Mouse (Mus musculus): ENCODE data around the gene Mfsd12. TPM values are rescaled to one million over a fixed set of nuclear protein-coding genes. Genes with fewer than 3 reads are reported as not detected.
A peak's percentile ranks its signal among the peaks of the same experiment; 100 is the strongest.

Mfsd12 gene
- polyA plus RNA-seq, 1 experiment = 15.6 TPM

GRCm38 (mm10) chr10:81375322-81375721 lies 18.0 kb downstream of the Mfsd12 start:
- TF ChIP-seq POLR2A (IDR thresholded peaks at IDR 0.05; ENCODE audit: borderline replicate concordance, extremely low read depth, insufficient read depth, insufficient read length, poor library complexity, severe bottlenecking) (no peak), CTCF (IDR thresholded peaks at IDR 0.05; ENCODE audit: borderline replicate concordance, extremely low read depth, insufficient read depth, insufficient read length) (no peak)

GRCm38 (mm10) chr10:81376561-81377361 lies 19.5 kb downstream of the Mfsd12 start:
- no peak for DNase-seq (ENCODE audit: low read depth)
- no peak for TF ChIP-seq POLR2A (IDR thresholded peaks at IDR 0.05; ENCODE audit: borderline replicate concordance, extremely low read depth, insufficient read depth, insufficient read length, poor library complexity, severe bottlenecking)
- TF ChIP-seq CTCF (IDR thresholded peaks at IDR 0.05; ENCODE audit: borderline replicate concordance, extremely low read depth, insufficient read depth, insufficient read length) = no peak

More at GRCm38 (mm10) chr10:81375322-81375721, 18.0 kb downstream of the Mfsd12 start:
- DNase-seq (ENCODE audit: low read depth) = no peak

GRCm38 (mm10) chr10:81377362-81377664 lies 20.0 kb downstream of the Mfsd12 start:
- TF ChIP-seq POLR2A (IDR thresholded peaks at IDR 0.05; ENCODE audit: borderline replicate concordance, extremely low read depth, insufficient read depth, insufficient read length, poor library complexity, severe bottlenecking) (no peak), CTCF (IDR thresholded peaks at IDR 0.05; ENCODE audit: borderline replicate concordance, extremely low read depth, insufficient read depth, insufficient read length) (no peak)
- no peak for DNase-seq (ENCODE audit: low read depth)

GRCm38 (mm10) chr10:81377793-81378552 lies 20.7 kb downstream of the Mfsd12 start, which contains the start of gene Fzr1:
Fzr1 (minus strand) TSS chr10:81378516.
- TF ChIP-seq CTCF (IDR thresholded peaks at IDR 0.05; ENCODE audit: borderline replicate concordance, extremely low read depth, insufficient read depth, insufficient read length) (no peak), POLR2A (IDR thresholded peaks at IDR 0.05; ENCODE audit: borderline replicate concordance, extremely low read depth, insufficient read depth, insufficient read length, poor library complexity, severe bottlenecking) (peak; percentile 89)
- DNase-seq (ENCODE audit: low read depth) = no peak

GRCm38 (mm10) chr10:81378553-81379182 lies 21.4 kb downstream of the Mfsd12 start:
- DNase-seq (ENCODE audit: low read depth) = peak; percentile 100
- peak; percentile 12; the same call in 1 of the 2 replicates for TF ChIP-seq POLR2A (IDR thresholded peaks at IDR 0.05; ENCODE audit: borderline replicate concordance, extremely low read depth, insufficient read depth, insufficient read length, poor library complexity, severe bottlenecking)
- no peak for TF ChIP-seq CTCF (IDR thresholded peaks at IDR 0.05; ENCODE audit: borderline replicate concordance, extremely low read depth, insufficient read depth, insufficient read length)

- TF ChIP-seq CTCF (IDR thresholded peaks at IDR 0.05; ENCODE audit: borderline replicate concordance, extremely low read depth, insufficient read depth, insufficient read length) = no peak
- DNase-seq (ENCODE audit: low read depth) = no peak
Observed at GRCm38 (mm10) chr10:81379183-81379553, 21.9 kb downstream of the Mfsd12 start.

- TF ChIP-seq POLR2A (IDR thresholded peaks at IDR 0.05; ENCODE audit: borderline replicate concordance, extremely low read depth, insufficient read depth, insufficient read length, poor library complexity, severe bottlenecking) (no peak), CTCF (IDR thresholded peaks at IDR 0.05; ENCODE audit: borderline replicate concordance, extremely low read depth, insufficient read depth, insufficient read length) (no peak)
- no peak for DNase-seq (ENCODE audit: low read depth)
Observed at GRCm38 (mm10) chr10:81379809-81380378, 22.6 kb downstream of the Mfsd12 start.

GRCm38 (mm10) chr10:81382039-81382438 lies 24.7 kb downstream of the Mfsd12 start:
- no peak for TF ChIP-seq CTCF (IDR thresholded peaks at IDR 0.05; ENCODE audit: borderline replicate concordance, extremely low read depth, insufficient read depth, insufficient read length)
- TF ChIP-seq POLR2A (IDR thresholded peaks at IDR 0.05; ENCODE audit: borderline replicate concordance, extremely low read depth, insufficient read depth, insufficient read length, poor library complexity, severe bottlenecking) = no peak
- DNase-seq (ENCODE audit: low read depth) = no peak

GRCm38 (mm10) chr10:81383802-81384604 lies 26.7 kb downstream of the Mfsd12 start, which contains the start of the genes Dohh and Gm48551:
Dohh (plus strand) TSS chr10:81384428.
Gm48551 (plus strand) TSS chr10:81384466.
- TF ChIP-seq CTCF (IDR thresholded peaks at IDR 0.05; ENCODE audit: borderline replicate concordance, extremely low read depth, insufficient read depth, insufficient read length) (no peak), POLR2A (IDR thresholded peaks at IDR 0.05; ENCODE audit: borderline replicate concordance, extremely low read depth, insufficient read depth, insufficient read length, poor library complexity, severe bottlenecking) (peak; percentile 67; the same call in 1 of the 2 replicates)
- DNase-seq (ENCODE audit: low read depth) = peak; percentile 100

- TF ChIP-seq POLR2A (IDR thresholded peaks at IDR 0.05; ENCODE audit: borderline replicate concordance, extremely low read depth, insufficient read depth, insufficient read length, poor library complexity, severe bottlenecking) (no peak), CTCF (IDR thresholded peaks at IDR 0.05; ENCODE audit: borderline replicate concordance, extremely low read depth, insufficient read depth, insufficient read length) (no peak)
- no peak for DNase-seq (ENCODE audit: low read depth)
Observed at GRCm38 (mm10) chr10:81384605-81384982, 27.3 kb downstream of the Mfsd12 start.

Measured in brain, embryonic 14.5 days (tissue).